Mouse (Mus musculus) CD8-positive naive resting alpha-beta T cell, adult 2 months (primary cell): ENCODE data around the gene Mmaa.

Experiments
- DNase-seq, 2 experiments: peaks; one replicate each; pipeline ENCODE4 v3.0.0; 2022; ENCODE audit warnings: low read depth in 2 of 2, low spot score in 2 of 2

Mmaa gene

GRCm38 (mm10) chr8:79222752-79223141 is 72.0 kb downstream of the Mmaa start:
- no peak for DNase-seq

GRCm38 (mm10) chr8:79222106-79222751 is 72.5 kb downstream of the Mmaa start:
- no peak for DNase-seq
